Mouse (Mus musculus): Measurements from ENCODE around the gene Ninj2.
A peak's percentile ranks its signal among the peaks of the same experiment; 100 is the strongest.

The Ninj2 gene

GRCm38 (mm10) chr6:120145439-120145838 lies 52.3 kb downstream of the Ninj2 start:
- DNase-seq, result peak; percentile 99

- DNase-seq, result peak; percentile 94
Measured at GRCm38 (mm10) chr6:120146676-120147075, 53.5 kb downstream of the Ninj2 start.

GRCm38 (mm10) chr6:120147411-120147810 lies 54.3 kb downstream of the Ninj2 start:
- peak; percentile 91 for DNase-seq

- peak; percentile 97 for DNase-seq
Measured at GRCm38 (mm10) chr6:120148716-120149392, 55.7 kb downstream of the Ninj2 start.

GRCm38 (mm10) chr6:120149458-120150120 lies 56.4 kb downstream of the Ninj2 start:
- DNase-seq, result peak; percentile 87

- DNase-seq, result peak; percentile 95
Measured at GRCm38 (mm10) chr6:120150206-120150605, 57.1 kb downstream of the Ninj2 start.

- peak; percentile 95 for DNase-seq
Measured at GRCm38 (mm10) chr6:120151616-120152053, 58.5 kb downstream of the Ninj2 start.

GRCm38 (mm10) chr6:120152739-120153696 lies 59.9 kb downstream of the Ninj2 start:
- DNase-seq, result peak; percentile 92

- peak; percentile 98 for DNase-seq
Measured at GRCm38 (mm10) chr6:120154526-120155309, 61.6 kb downstream of the Ninj2 start.

GRCm38 (mm10) chr6:120155510-120155909 lies 62.4 kb downstream of the Ninj2 start:
- DNase-seq, result peak; percentile 94

- DNase-seq, result peak; percentile 81
Measured at GRCm38 (mm10) chr6:120157479-120157878, 64.3 kb downstream of the Ninj2 start.

- peak; percentile 97 for DNase-seq
Measured at GRCm38 (mm10) chr6:120159133-120159901, 66.2 kb downstream of the Ninj2 start.

- no peak for DNase-seq
Measured at GRCm38 (mm10) chr6:120162928-120163327, 69.8 kb downstream of the Ninj2 start.

GRCm38 (mm10) chr6:120164765-120165164 lies 71.6 kb downstream of the Ninj2 start:
- no peak for DNase-seq

- DNase-seq, result no peak
Measured at GRCm38 (mm10) chr6:120167574-120167973, 74.4 kb downstream of the Ninj2 start.

GRCm38 (mm10) chr6:120172294-120173017 lies 79.3 kb downstream of the Ninj2 start:
- DNase-seq, result peak; percentile 89

- DNase-seq, result peak; percentile 93
Measured at GRCm38 (mm10) chr6:120174028-120174601, 81.0 kb downstream of the Ninj2 start.

GRCm38 (mm10) chr6:120174602-120175115 lies 81.5 kb downstream of the Ninj2 start:
- peak; percentile 99 for DNase-seq

GRCm38 (mm10) chr6:120175650-120176049 lies 82.5 kb downstream of the Ninj2 start:
- DNase-seq, result peak; percentile 91

All from heart, adult 11 months (tissue).